Mouse (Mus musculus) myocyte (in vitro differentiated cells): ENCODE data around the gene Gm21190.
"Not testable (repeated sequence)": the region's sequence is repeated elsewhere in the genome, so short reads cannot be mapped to it uniquely, and the experiment has no call there.

Source experiments
- E2F4 ChIP-seq: IDR thresholded peaks from one replicate; pipeline ENCODE4 v1.6.1; 2011; ENCODE audit warnings: mild to moderate bottlenecking, control low read depth, moderate library complexity; ENCODE audit not compliant: insufficient read depth
- POLR2A ChIP-seq: IDR thresholded peaks from one replicate; pipeline ENCODE4 v1.6.1; 2011; ENCODE audit warnings: low read depth, mild to moderate bottlenecking, control low read depth, moderate library complexity; ENCODE audit not compliant: insufficient read length
- TCF12 ChIP-seq: IDR thresholded peaks from one replicate; pipeline ENCODE4 v1.6.1; 2011; ENCODE audit warnings: mild to moderate bottlenecking, control low read depth; ENCODE audit not compliant: poor library complexity, insufficient read depth, severe bottlenecking
- TCF3 ChIP-seq: IDR thresholded peaks from one replicate; pipeline ENCODE4 v1.6.1; 2011; ENCODE audit warnings: low read depth, control low read depth; ENCODE audit not compliant: insufficient read length

DNA sequence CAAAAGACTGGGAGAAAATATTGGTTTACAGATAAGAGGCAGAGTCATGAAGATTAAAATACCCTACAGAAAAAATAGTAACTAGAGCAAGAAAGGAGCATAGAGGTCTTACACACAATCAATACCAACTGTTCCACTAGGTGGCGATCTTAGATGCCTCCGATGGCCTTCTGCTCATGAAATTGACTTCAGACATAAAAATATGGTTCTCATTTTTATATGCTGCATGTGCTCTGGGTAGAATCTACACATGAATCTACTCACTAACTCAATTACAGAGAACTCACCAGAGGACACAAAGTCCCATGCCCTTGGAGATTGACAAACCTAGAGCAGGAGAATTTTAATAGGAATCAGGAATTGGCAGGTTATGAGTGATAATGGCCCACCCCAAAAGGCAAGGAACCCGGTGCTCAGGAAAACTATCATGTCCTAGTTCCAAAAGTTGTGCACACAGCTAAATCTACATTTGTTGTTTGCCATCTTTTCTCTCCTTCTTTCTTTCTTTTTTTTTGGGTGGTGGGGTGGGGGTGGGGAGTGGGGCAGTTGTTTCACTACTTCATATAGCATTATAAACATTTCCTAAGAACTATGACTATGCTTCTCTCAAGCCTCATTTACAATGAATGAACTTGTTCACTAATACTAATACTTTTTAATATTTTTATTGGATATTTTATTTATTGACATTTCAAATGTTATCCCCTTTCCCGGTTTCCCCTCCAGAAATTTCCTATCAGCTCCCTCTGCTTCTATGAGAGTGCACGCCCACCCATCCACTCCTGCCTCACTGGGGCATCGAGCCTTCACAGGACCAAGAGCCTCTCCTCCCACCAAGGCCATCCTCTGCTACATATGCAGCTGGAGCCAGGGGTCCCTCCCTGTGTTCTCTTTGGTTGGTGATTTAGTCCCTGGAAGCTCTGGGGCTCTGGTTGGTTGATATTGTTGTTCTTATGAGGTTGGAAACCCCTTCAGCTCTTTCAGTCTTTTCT lies 20.3 kb downstream of the Gm21190 start:
- TF ChIP-seq POLR2A, TCF12, TCF3, E2F4: not testable (repeated sequence)
